Mouse (Mus musculus) bone marrow, adult 2 months (tissue): ENCODE measurements around the gene Fmo3. TPM values are rescaled to one million over a fixed set of nuclear protein-coding genes. Genes with fewer than 3 reads are reported as not detected.

ENCODE experiments used
- H3K27ac ChIP-seq: fragments of 200-500 bp; 2 replicates; pipeline ENCODE4 v1.5.1; 2012; ENCODE audit warnings: low read depth, mild to moderate bottlenecking, control low read depth, inconsistent platforms, low read length; ENCODE audit not compliant: control insufficient read depth, poor library complexity, insufficient read depth
- H3K4me1 ChIP-seq: fragments of 200-500 bp; 2 replicates; pipeline ENCODE4 v1.6.1; 2011; ENCODE audit warnings: low read length; ENCODE audit not compliant: control insufficient read depth, insufficient read depth
- H3K4me3 ChIP-seq: fragments of 200-500 bp; replicated peaks from 2 replicates; pipeline ENCODE3; 2011; ENCODE audit warnings: mild to moderate bottlenecking, low read depth, low read length, control low read depth; ENCODE audit not compliant: control insufficient read depth
- CTCF ChIP-seq: fragments of 200-500 bp; IDR thresholded peaks from 2 replicates; pipeline ENCODE4 v1.5.1; 2011; ENCODE audit warnings: low read length, control low read depth; ENCODE audit not compliant: control insufficient read depth, insufficient read depth
- POLR2A ChIP-seq: fragments of 200-500 bp; IDR thresholded peaks from 2 replicates; pipeline ENCODE4 v1.6.1; 2011; ENCODE audit warnings: low read depth, mild to moderate bottlenecking, control low read depth, low read length, borderline replicate concordance; ENCODE audit not compliant: control insufficient read depth
- WGBS: fragments of 180-500 bp; shearing (Covaris S2); methylation state at CpG from one replicate; pipeline ENCODE4 v1.1.7; 2018; 5-methylcytosine and 5-hydroxymethylcytosine counted together
- polyA plus RNA-seq: library from polyadenylated mRNA; stranded (reverse); fragments of >200 nt; gene quantifications from 2 replicates; pipeline ENCODE4 v1.2.4, GENCODE M21; 2011; ENCODE audit warnings: low replicate concordance; ENCODE audit not compliant: missing spikeins, insufficient read depth, insufficient read length

Fmo3 gene
- polyA plus RNA-seq, 1 experiment = not detected

DNA sequence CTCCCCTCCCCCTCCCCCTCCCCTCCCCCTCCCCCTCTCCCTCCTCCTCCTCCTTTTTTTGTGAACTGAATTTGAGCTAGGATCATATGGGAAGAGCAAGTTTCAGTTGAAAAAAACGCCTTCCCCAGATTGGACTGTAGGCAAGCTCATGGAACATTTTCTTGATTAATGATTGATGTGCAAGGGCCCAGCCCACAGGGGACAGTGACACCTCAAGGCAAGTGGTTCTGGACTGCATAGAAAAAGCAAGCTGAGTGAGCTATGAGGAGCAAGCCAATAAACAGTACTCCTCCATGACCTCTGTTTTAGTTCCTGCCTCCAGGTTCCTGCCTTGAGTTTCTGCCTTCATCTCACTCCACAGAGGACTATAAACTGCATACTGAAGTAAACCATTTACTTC is 59.2 kb downstream of the Fmo3 start:
- 43% methylated on average over 1 of the region's 1 CpGs for WGBS
- TF ChIP-seq POLR2A (no peak), CTCF (no peak)
- no peaks in the 10 kb centered on the region for H3K4me1 ChIP-seq
- H3K4me3 ChIP-seq = no peak overlapping the region
- no peak overlapping the region for H3K27ac ChIP-seq

DNA sequence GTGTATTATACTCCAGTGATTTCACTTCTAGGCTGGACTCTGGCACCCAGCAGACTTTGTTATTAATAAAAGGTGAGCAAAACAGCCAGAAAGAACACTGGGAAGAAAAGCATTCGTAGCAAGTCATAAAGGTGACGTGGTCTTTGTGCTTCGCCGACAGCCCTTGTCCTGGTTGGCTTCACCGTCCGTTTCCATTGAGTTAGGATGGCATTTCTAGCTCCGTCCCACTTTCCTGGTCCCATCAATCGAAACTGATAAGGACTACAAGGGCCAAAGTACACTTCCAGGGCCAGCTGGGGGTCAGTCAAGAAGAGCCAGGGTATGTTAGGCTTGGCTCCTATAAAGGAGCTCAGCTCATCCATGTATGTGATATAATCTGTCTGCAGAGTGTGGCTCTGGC is 67.7 kb downstream of the Fmo3 start:
- 87% methylated on average over 8 of the region's 8 CpGs for WGBS
- H3K27ac ChIP-seq = no peak overlapping the region
- no peaks in the 10 kb centered on the region for H3K4me1 ChIP-seq
- no peak overlapping the region for H3K4me3 ChIP-seq
- TF ChIP-seq POLR2A (no peak), CTCF (no peak)

DNA sequence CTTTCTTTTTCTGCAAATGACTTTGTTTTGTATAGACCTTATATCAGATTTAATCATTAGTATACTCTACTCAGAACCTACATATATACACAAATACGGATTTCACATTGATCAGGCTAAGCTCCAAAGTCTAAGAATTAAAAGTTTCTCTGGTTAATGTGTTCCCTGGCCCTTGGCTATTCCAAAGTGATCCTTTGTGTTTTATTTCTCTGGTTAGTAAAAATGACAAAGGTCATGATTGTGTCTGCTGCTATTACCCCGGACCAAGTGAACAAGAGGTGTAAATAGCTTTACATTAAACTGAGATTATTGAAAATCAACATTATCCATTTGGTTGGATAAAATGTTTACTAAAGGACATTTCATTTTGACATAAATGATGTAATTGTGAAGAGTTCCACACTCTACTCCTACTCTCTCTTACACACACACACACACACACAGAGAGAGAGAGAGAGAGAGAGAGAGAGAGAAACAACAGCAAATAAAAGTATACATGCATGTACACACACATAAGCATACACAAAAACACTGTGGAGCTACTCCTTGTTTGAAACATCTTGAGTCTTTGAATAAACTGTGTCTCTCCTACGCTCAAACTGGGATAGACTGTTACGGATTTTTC is 69.3 kb downstream of the Fmo3 start:
- Histone ChIP-seq H3K4me3 (no peak overlapping the region), H3K27ac (no peak overlapping the region)
- 78% methylated on average over 4 of the region's 4 CpGs for WGBS

DNA sequence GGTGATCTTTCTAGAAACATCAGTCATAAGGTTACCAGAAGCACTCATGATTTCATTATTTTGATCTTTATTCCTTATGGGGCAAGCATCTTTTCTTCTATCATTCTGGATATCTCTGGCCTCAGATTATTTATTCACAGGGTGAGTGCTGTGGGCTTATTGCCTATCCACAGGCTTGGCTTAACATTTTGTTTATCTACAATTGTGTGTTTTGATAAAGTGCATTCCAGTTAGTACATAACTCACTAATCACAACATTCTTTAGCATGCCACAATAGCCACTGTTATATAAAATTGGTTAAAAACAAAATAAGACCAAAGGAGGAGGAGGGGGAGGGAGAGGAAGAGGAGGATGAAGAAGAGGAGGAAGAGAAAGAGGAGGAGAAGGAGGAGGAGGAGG is 72.2 kb downstream of the Fmo3 start:
- no peaks in the 10 kb centered on the region for H3K4me1 ChIP-seq
- H3K4me3 ChIP-seq = no peak overlapping the region
- no peak overlapping the region for H3K27ac ChIP-seq
- TF ChIP-seq CTCF (no peak), POLR2A (no peak)

More for the DNA sequence above, 69.3 kb downstream of the Fmo3 start:
- H3K4me1 ChIP-seq = no peaks in the 10 kb centered on the region
- TF ChIP-seq POLR2A = no peak
- TF ChIP-seq CTCF = no peak

Other genes starting within 250 kb of the Fmo3 start
- gene Prrc2c, start 244.0 kb downstream of the Fmo3 start, polyA plus RNA-seq = 73.2 and 95.5 TPM in 2 replicates
- not detected in 2 replicates for gene Fmo4, start 170.6 kb downstream of the Fmo3 start, polyA plus RNA-seq
- 10.4 and 18.0 TPM in 2 replicates for gene Fmo1, start 117.9 kb downstream of the Fmo3 start, polyA plus RNA-seq
- gene Fmo2, start 85.8 kb downstream of the Fmo3 start, polyA plus RNA-seq = 11.6 and 12.1 TPM in 2 replicates
- gene Fmo6, start 47.0 kb downstream of the Fmo3 start, polyA plus RNA-seq = 1.2 TPM in 1 of 2 replicates, not detected in the other
- not detected in 2 replicates for gene Mroh9, start 101.1 kb upstream of the Fmo3 start, polyA plus RNA-seq